Mouse (Mus musculus): Measurements from ENCODE around the gene Arap1.

DNA sequence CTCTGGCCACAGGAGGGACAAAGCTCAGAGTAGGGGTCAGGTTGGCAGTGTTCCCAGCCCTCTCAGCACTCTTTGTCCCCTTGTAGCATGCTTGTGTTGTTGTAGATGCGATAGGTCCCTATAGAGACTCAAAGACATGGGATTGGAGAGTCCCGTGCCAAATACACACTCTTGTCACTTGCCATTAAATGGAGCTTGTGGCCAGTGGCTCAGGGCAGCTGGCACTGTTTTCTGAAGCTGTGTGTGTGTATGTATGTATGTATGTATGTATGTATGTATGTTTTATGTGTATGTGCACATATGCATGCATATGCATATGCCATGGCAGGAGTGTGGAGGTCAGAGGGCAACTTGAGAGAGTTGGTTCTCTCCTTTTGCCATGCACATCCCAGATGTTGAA, 20.1 kb upstream of the Arap1 start:
- no peak for TF ChIP-seq CTCF (IDR thresholded peaks at IDR 0.05; ENCODE audit: borderline replicate concordance, insufficient read depth, low read length)
- no peak for TF ChIP-seq POLR2A (IDR thresholded peaks at IDR 0.05; ENCODE audit: low read depth, low read length)

All from embryonic fibroblast, embryonic 13.5 days (primary cell).